Comparison of ENCODE assay signal across 16 mouse cellular contexts in genomic region chr4:28783961-28784360, GRCm38 (mm10). TPM values are rescaled to one million over a fixed set of nuclear protein-coding genes. Genes with fewer than 3 reads are reported as not detected.
A peak's percentile ranks its signal among the peaks of the same experiment; 100 is the strongest.
DNase-seq lines count a peak whose midpoint lies in the region; ATAC-seq and TF ChIP-seq lines count a peak whose summit lies in the region.
"Had no signal": no experiment of that assay in that cellular context is flagged by ENCODE, and none has a peak within 500 bp of the region (broad histone marks: within the 10 kb centered on the region; RNA-seq: fewer than 3 reads in every experiment).

No protein-coding gene starts in this region.

- no peaks in the 10 kb centered on the region for H3K27me3 ChIP-seq in kidney, embryonic 14.5 days (ENCODE audit: control insufficient read depth, insufficient read depth, low read length)
- H3K27me3 ChIP-seq in limb, embryonic 13.5 days = no peaks in the 10 kb centered on the region
- H3K27me3 ChIP-seq in cerebellum, adult 2 months (ENCODE audit: control insufficient read depth, insufficient read depth, low read length) = no peaks in the 10 kb centered on the region
- H3K27me3 ChIP-seq: liver, embryonic 15.5 days had no signal

- no peak for DNase-seq in kidney, adult 8-10 months
- peak; percentile 11 for DNase-seq in NIH3T3 (ENCODE audit: low read depth)
- DNase-seq in embryo, embryonic 9.5 days (ENCODE audit: extremely low spot score) = peak; percentile 56
- no peak for DNase-seq in lung, postnatal 10 days
- no peak for DNase-seq in frontal cortex, postnatal 10 days (ENCODE audit: low spot score in 2 of 2)
- no peak for DNase-seq in cerebellum, adult 2 months
- DNase-seq: cerebellum, adult 18-20 months; gastrocnemius, adult 2 months; kidney, adult 11 months; lung, postnatal 4 days; right cerebral cortex, adult 18-20 months had no signal

- 41% methylated on average over 3 of the region's 3 CpGs for WGBS in kidney, embryonic 14.5 days
- WGBS in limb, embryonic 13.5 days = 9% methylated on average over 3 of the region's 3 CpGs
- 58% methylated on average over 3 of the region's 3 CpGs for WGBS in cerebellum, adult 2 months

- no peaks in the 10 kb centered on the region for H3K36me3 ChIP-seq in kidney, embryonic 14.5 days (ENCODE audit: control insufficient read depth, insufficient read depth, low read length)
- H3K36me3 ChIP-seq in limb, embryonic 13.5 days = no peaks in the 10 kb centered on the region
- H3K36me3 ChIP-seq: liver, embryonic 15.5 days had no signal

- no peaks in the 10 kb centered on the region for H3K4me1 ChIP-seq in kidney, embryonic 14.5 days (ENCODE audit: control insufficient read depth, insufficient read depth, low read length)
- peaks cover 10% of the 10 kb centered on the region; the same call in 1 of the 2 replicates for H3K4me1 ChIP-seq in limb, embryonic 13.5 days
- no peaks in the 10 kb centered on the region for H3K4me1 ChIP-seq in cerebellum, adult 2 months (ENCODE audit: control insufficient read depth, insufficient read depth, low read length)
- H3K4me1 ChIP-seq: liver, embryonic 15.5 days had no signal

- TF ChIP-seq CTCF in cerebellum, adult 2 months (IDR thresholded peaks at IDR 0.05; ENCODE audit: borderline replicate concordance, insufficient read depth, low read depth, low read length) = no peak

- no peak overlapping the region for H3K4me2 ChIP-seq in kidney, embryonic 14.5 days (replicated peaks; ENCODE audit: low read depth, low read length)
- H3K4me2 ChIP-seq in limb, embryonic 13.5 days (replicated peaks) = no peak overlapping the region
- H3K4me2 ChIP-seq: liver, embryonic 15.5 days had no signal

- no peak for TF ChIP-seq POLR2A in cerebellum, adult 2 months (IDR thresholded peaks at IDR 0.05; ENCODE audit: borderline replicate concordance, insufficient read depth, low read length)

- ATAC-seq in kidney, embryonic 14.5 days (ENCODE audit: low FRiP score, low TSS enrichment) = peak; percentile 75; the same call in 1 of the 2 replicates
- peak; percentile 94 for ATAC-seq in limb, embryonic 13.5 days (ENCODE audit: low FRiP score, low read depth)
- ATAC-seq: activated CD4-positive, CD25-positive, alpha-beta regulatory T cell, adult 4 months had no signal

- no peak overlapping the region for H3K9ac ChIP-seq in kidney, embryonic 14.5 days (ENCODE audit: low read depth, low read length)
- H3K9ac ChIP-seq in limb, embryonic 13.5 days = no peak overlapping the region
- H3K9ac ChIP-seq: liver, embryonic 15.5 days had no signal

- no peak overlapping the region for H3K27ac ChIP-seq in kidney, embryonic 14.5 days (ENCODE audit: low read depth, low read length)
- no peak overlapping the region for H3K27ac ChIP-seq in limb, embryonic 13.5 days
- no peak overlapping the region for H3K27ac ChIP-seq in cerebellum, adult 2 months (ENCODE audit: insufficient read depth, low read length)
- H3K27ac ChIP-seq: gastrocnemius, adult 2 months; layer of hippocampus, adult 2 months; liver, embryonic 15.5 days had no signal

- H3K9me3 ChIP-seq in kidney, embryonic 14.5 days (ENCODE audit: control insufficient read depth, low read length) = no peaks in the 10 kb centered on the region
- no peaks in the 10 kb centered on the region for H3K9me3 ChIP-seq in limb, embryonic 13.5 days
- H3K9me3 ChIP-seq: liver, embryonic 15.5 days had no signal

- no peak overlapping the region for H3K4me3 ChIP-seq in kidney, embryonic 14.5 days (ENCODE audit: low read length)
- no peak overlapping the region for H3K4me3 ChIP-seq in limb, embryonic 13.5 days
- no peak overlapping the region for H3K4me3 ChIP-seq in cerebellum, adult 2 months (replicated peaks; ENCODE audit: insufficient read depth, low read depth, low read length)
- H3K4me3 ChIP-seq: gastrocnemius, adult 2 months; layer of hippocampus, adult 2 months; liver, embryonic 15.5 days had no signal

RNA-seq across cellular contexts. Expression of gene Epha7, which starts 29.0 kb away (rescaled TPM):
- 23.6 and 41.2 TPM in 2 replicates for polyA plus RNA-seq in kidney, embryonic 14.5 days (2014; fragmentation: Nextera tagmentation; extraction: Ambion mirVana)
- 54.2 and 59.0 TPM in 2 replicates for polyA plus RNA-seq in limb, embryonic 13.5 days (2015; fragmentation: Nextera tagmentation; extraction: Ambion mirVana)
- 12.4 and 12.7 TPM in 2 replicates for polyA plus RNA-seq in cerebellum, adult 2 months (2012; rRNA removed)

Comparison
In these comparisons a context has a peak if more than half of its experiments do, and no peak if none do; other contexts are left out.
1. DNase-seq: peak in NIH3T3 (single experiment) and embryo, embryonic 9.5 days (single experiment); none in kidney, adult 8-10 months (0 of 2), lung, postnatal 10 days (single experiment), frontal cortex, postnatal 10 days (0 of 2) and cerebellum, adult 2 months (0 of 2).